Mouse (Mus musculus) granulocyte monocyte progenitor cell, adult 5-6 weeks (primary cell): ENCODE results near the gene Adrm1. TPM values are rescaled to one million over a fixed set of nuclear protein-coding genes. Genes with fewer than 3 reads are reported as not detected.

Source experiments
- ATAC-seq: replicated peaks from 2 replicates; pipeline ENCODE4 v1.8.0; 2016; ENCODE audit warnings: mild to moderate bottlenecking, moderate TSS enrichment, inconsistent platforms; ENCODE audit not compliant: poor library complexity, severe bottlenecking
- total RNA-seq, 2 experiments: library from RNA; stranded (forward) in 1 of 2; stranded (reverse) in 1 of 2; fragments of 200-712, 200-1000 nt in 1 of 2; fragments of >200 nt in 1 of 2; fragmentation: Nextera tagmentation in 1 of 2; gene quantifications; 2 replicates each; pipeline ENCODE4 v1.2.3; 2014 to 2017

The Adrm1 gene
- total RNA-seq, 2 experiments from 2014 or later: 74.2 to 101 TPM

GRCm38 (mm10) chr2:180215951-180216350 is 44.7 kb downstream of the Adrm1 start:
- ATAC-seq: peak; percentile 14; the same call in 1 of the 2 replicates

DNA sequence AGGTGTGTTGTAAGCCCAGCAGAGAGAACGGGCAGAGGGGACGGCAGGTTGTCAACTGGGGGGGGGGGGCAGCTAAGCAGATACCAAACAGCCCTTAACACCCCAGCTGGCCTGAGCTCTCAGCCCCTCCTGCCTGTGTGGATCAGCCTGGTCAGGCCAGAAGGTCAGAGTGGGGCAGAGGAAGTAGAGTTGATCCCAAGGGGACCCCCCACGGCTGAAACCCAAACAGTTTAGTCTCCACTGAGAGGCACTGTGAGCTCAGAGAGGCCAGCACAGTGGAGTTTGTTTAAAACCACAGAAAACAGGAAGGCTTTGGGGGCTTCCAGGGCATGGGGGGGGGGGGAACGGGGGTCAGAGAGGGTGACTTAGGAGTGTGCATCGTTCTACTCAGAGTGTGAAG is 45.6 kb downstream of the Adrm1 start:
- ATAC-seq: no peak; the same call in 1 of the 2 replicates

DNA sequence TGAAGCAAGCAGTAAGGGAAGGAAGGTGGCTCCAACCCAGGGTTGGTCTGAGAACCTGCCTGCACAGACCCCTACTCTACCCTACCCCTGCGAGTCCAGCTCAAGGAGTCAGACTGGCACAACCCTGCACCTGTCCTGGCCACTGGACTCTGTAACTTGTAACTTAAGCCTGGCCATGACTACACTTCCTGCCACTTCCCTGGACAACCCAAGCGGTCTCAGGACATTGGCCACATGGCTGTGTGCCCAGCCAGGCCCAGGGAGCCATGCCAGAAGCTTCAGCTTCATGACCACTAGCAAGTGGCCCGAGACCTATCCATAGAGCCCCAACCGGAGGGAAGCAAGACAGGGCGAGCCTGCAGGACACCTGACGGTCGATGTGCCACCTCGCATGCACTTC is 46.3 kb downstream of the Adrm1 start:
- ATAC-seq: no peak

GRCm38 (mm10) chr2:180218241-180218640 is 47.0 kb downstream of the Adrm1 start:
- ATAC-seq: no peak

GRCm38 (mm10) chr2:180218677-180219076 is 47.4 kb downstream of the Adrm1 start:
- ATAC-seq: no peak

DNA sequence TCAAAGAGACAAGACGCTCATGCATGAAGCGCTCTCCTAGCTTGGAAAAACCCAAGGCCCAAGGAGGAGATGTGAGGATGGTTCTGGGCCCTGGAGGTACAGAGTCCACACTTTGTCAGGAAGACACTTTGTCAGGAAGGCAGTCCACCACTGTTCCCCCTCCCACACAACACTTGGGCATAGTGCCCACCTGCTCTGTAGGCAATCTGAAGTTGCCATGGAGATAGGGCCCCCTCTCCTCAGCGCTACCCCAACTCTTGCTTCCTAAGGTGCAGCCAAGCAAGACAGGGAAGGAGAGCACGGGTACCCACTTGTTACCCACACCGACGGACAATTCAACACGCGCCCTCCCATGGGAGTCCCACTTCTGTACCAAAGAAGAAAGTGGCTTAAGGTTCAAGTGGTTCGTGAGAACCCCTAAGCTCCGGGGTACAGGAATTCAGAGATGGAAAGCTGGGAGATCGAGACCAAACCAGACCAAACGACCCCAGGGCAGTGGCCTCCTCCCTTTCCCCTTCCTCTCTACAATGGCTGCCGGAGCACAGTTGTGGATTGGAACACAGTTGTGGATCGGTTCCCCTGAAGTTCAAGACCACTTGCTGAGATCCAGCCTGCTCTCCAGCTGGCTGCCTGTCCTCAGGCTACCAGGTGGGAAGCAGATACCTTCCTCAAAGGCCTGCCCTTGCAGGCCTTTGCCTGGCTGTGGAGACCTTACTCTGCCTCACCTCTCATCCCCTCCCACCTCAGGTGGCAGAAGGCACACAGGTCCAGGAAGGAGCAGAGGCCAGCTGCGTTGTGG is 48.1 kb downstream of the Adrm1 start:
- no peak for ATAC-seq

DNA sequence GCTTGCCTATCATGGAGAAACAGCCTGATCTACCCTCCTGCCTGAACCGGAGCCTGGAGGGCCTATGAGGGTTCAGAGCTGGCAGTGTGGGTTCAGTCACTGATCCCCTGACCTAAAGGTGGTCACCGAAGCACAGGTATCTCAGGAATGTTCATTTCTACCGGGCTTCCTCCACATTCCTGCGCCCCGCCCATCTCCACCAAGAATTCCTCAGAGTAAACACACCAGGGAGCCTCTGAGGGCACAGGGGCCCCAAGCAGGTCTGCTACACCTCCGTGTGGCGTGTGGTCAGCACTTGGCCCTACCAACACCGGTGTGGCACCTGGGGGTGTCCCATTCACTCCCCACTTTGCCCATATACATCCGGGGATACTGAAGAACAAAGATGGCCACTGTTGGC is 48.9 kb downstream of the Adrm1 start:
- ATAC-seq: no peak

- no peak for ATAC-seq
Observed at GRCm38 (mm10) chr2:180221051-180221450, 49.8 kb downstream of the Adrm1 start.

- peak; percentile 31 for ATAC-seq
Observed at GRCm38 (mm10) chr2:180222250-180222649, 51.0 kb downstream of the Adrm1 start.

DNA sequence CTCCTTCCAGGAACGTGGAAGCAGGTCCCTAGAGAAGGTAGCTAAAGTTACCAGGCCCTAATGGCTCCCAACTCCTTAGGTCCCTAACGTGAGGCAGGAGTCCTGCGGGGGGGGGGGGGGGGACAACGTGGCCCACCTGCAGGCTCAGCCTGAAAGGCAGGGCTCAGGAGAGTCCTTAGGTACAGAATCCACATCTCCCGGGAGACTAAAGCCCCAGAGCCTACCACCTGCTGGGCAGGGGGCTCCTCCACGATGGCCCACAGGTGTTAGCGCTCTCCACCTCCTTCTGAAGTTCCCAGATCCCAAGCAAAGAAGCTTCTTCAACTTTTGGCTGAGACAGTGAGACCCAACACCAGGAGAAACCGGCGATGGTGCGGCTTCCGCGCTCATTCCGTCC is 53.4 kb downstream of the Adrm1 start:
- no peak for ATAC-seq

- ATAC-seq: peak; percentile 31
Observed at GRCm38 (mm10) chr2:180225044-180225761, 53.9 kb downstream of the Adrm1 start.

Other genes with a start within 250 kb of the Adrm1 start
- 12.6 and 17.2 TPM in 2 replicates for gene Taf4, start 194.8 kb upstream of the Adrm1 start, total RNA-seq (2014; fragmentation: Nextera tagmentation)
- gene Taf4, start 194.8 kb upstream of the Adrm1 start, total RNA-seq (2017): 13.5 and 14.1 TPM in 2 replicates
- 11.6 and 17.2 TPM in 2 replicates for gene Lsm14b, start 146.5 kb upstream of the Adrm1 start, total RNA-seq (2014; fragmentation: Nextera tagmentation)
- gene Lsm14b, start 146.5 kb upstream of the Adrm1 start, total RNA-seq (2017): 20.2 and 22.3 TPM in 2 replicates
- 385 and 398 TPM in 2 replicates for gene Psma7, start 129.1 kb upstream of the Adrm1 start, total RNA-seq (2014; fragmentation: Nextera tagmentation)
- gene Psma7, start 129.1 kb upstream of the Adrm1 start, total RNA-seq (2017): 503 and 523 TPM in 2 replicates
- 3.2 and 7.7 TPM in 2 replicates for gene Ss18l1, start 129.0 kb upstream of the Adrm1 start, total RNA-seq (2014; fragmentation: Nextera tagmentation)
- 2.4 and 3.6 TPM in 2 replicates for gene Ss18l1, start 129.0 kb upstream of the Adrm1 start, total RNA-seq (2017)
- 15.8 and 17.7 TPM in 2 replicates for gene Mtg2, start 100.9 kb upstream of the Adrm1 start, total RNA-seq (2014; fragmentation: Nextera tagmentation)
- gene Mtg2, start 100.9 kb upstream of the Adrm1 start, total RNA-seq (2017): 13.1 and 19.1 TPM in 2 replicates
- not detected in 2 replicates for gene Hrh3, start 67.0 kb upstream of the Adrm1 start, total RNA-seq (2014; fragmentation: Nextera tagmentation)
- not detected in 2 replicates for gene Hrh3, start 67.0 kb upstream of the Adrm1 start, total RNA-seq (2017)
- 35.1 and 35.9 TPM in 2 replicates for gene Osbpl2, start 52.2 kb upstream of the Adrm1 start, total RNA-seq (2014; fragmentation: Nextera tagmentation)
- 27.3 and 32.2 TPM in 2 replicates for gene Osbpl2, start 52.2 kb upstream of the Adrm1 start, total RNA-seq (2017)
- gene Lama5, start 54.4 kb downstream of the Adrm1 start, total RNA-seq (2014; fragmentation: Nextera tagmentation): 0.06 TPM in 1 of 2 replicates, not detected in the other
- gene Lama5, start 54.4 kb downstream of the Adrm1 start, total RNA-seq (2017): 0.05 TPM in 1 of 2 replicates, not detected in the other
- 3,456 and 3,912 TPM in 2 replicates for gene Rps21, start 85.9 kb downstream of the Adrm1 start, total RNA-seq (2014; fragmentation: Nextera tagmentation)
- gene Rps21, start 85.9 kb downstream of the Adrm1 start, total RNA-seq (2017): 1,093 and 2,216 TPM in 2 replicates
- 13.3 and 25.8 TPM in 2 replicates for gene Cables2, start 102.0 kb downstream of the Adrm1 start, total RNA-seq (2014; fragmentation: Nextera tagmentation)
- gene Cables2, start 102.0 kb downstream of the Adrm1 start, total RNA-seq (2017): 7.4 and 15.0 TPM in 2 replicates
- not detected in 2 replicates for gene Rbbp8nl, start 118.4 kb downstream of the Adrm1 start, total RNA-seq (2014; fragmentation: Nextera tagmentation)
- not detected in 2 replicates for gene Rbbp8nl, start 118.4 kb downstream of the Adrm1 start, total RNA-seq (2017)
- gene Gata5, start 163.2 kb downstream of the Adrm1 start, total RNA-seq (2014; fragmentation: Nextera tagmentation): not detected in 2 replicates
- gene Gata5, start 163.2 kb downstream of the Adrm1 start, total RNA-seq (2017): not detected in 2 replicates